18 mouse cellular contexts compared by ENCODE assay signal in the genomic region with DNA sequence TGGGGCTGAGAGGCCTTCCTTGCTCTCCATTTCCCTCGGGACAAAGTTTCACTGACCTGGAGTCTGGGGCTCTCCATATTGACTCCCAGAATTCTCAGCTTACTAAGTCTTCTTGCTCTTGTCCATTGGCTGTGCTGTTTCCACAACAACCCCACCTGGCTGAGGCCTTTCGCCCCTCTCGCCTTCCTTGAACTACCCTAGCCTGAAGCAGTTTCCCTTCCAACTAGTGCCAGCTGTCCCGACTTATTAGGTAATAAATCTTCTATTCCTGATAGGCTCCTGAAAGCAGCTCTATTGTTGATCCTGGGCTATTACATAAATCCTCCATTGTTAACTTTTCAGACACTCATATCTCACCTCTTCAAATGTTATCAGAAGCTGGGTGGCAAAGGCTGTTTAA.
DNase-seq lines count a peak whose midpoint lies in the region; ATAC-seq lines count a peak whose summit lies in the region.
"Had no signal": no experiment of that assay in that cellular context is flagged by ENCODE, and none has a peak within 500 bp of the region (broad histone marks: within the 10 kb centered on the region; RNA-seq: fewer than 3 reads in every experiment).

No protein-coding gene starts in this region.

- H3K9me3 ChIP-seq in forebrain, embryonic 10.5 days, result no peaks in the 10 kb centered on the region
- H3K9me3 ChIP-seq in forebrain, embryonic 11.5 days (ENCODE audit: control insufficient read depth, low read length), result no peaks in the 10 kb centered on the region
- H3K9me3 ChIP-seq in limb, embryonic 11.5 days (ENCODE audit: control insufficient read depth, low read length), result no peaks in the 10 kb centered on the region
- H3K9me3 ChIP-seq: liver, embryonic 13.5 days had no signal

- no peak overlapping the region for H3K4me3 ChIP-seq in forebrain, embryonic 10.5 days
- H3K4me3 ChIP-seq in forebrain, embryonic 11.5 days (ENCODE audit: low read depth, low read length), result no peak overlapping the region
- no peak overlapping the region for H3K4me3 ChIP-seq in brown adipose tissue, adult 24 weeks (ENCODE audit: insufficient read depth, low read depth, low read length)
- H3K4me3 ChIP-seq in limb, embryonic 11.5 days (ENCODE audit: low read depth, low read length), result no peak overlapping the region
- H3K4me3 ChIP-seq: liver, embryonic 13.5 days had no signal

- WGBS in forebrain, embryonic 10.5 days, result 77% methylated on average over 4 of the region's 4 CpGs
- WGBS in forebrain, embryonic 11.5 days, result 84% methylated on average over 4 of the region's 4 CpGs
- WGBS in limb, embryonic 11.5 days, result 11% methylated on average over 4 of the region's 4 CpGs

- no peak overlapping the region for H3K27ac ChIP-seq in forebrain, embryonic 10.5 days
- H3K27ac ChIP-seq in forebrain, embryonic 11.5 days (ENCODE audit: low read depth, low read length), result no peak overlapping the region
- H3K27ac ChIP-seq in brown adipose tissue, adult 24 weeks (replicated peaks; ENCODE audit: low read depth, low read length), result peak overlapping the region; percentile 38
- no peak overlapping the region for H3K27ac ChIP-seq in limb, embryonic 11.5 days (replicated peaks; ENCODE audit: low read depth, low read length)
- H3K27ac ChIP-seq: hindbrain, postnatal 0 days; liver, embryonic 13.5 days had no signal

- no peaks in the 10 kb centered on the region for H3K27me3 ChIP-seq in forebrain, embryonic 10.5 days (ENCODE audit: poor library complexity, severe bottlenecking)
- H3K27me3 ChIP-seq in forebrain, embryonic 11.5 days (ENCODE audit: control insufficient read depth, insufficient read depth, low read length), result no peaks in the 10 kb centered on the region
- H3K27me3 ChIP-seq in limb, embryonic 11.5 days (ENCODE audit: control insufficient read depth, insufficient read depth, low read length), result no peaks in the 10 kb centered on the region
- H3K27me3 ChIP-seq: liver, embryonic 13.5 days; Patski had no signal

- peaks cover 3% of the 10 kb centered on the region for H3K4me1 ChIP-seq in forebrain, embryonic 10.5 days
- H3K4me1 ChIP-seq in forebrain, embryonic 11.5 days (replicated peaks; ENCODE audit: control insufficient read depth, insufficient read depth, low read length), result no peaks in the 10 kb centered on the region
- H3K4me1 ChIP-seq in brown adipose tissue, adult 24 weeks (ENCODE audit: control insufficient read depth, insufficient read depth, insufficient read length, low read length), result no peaks in the 10 kb centered on the region; the same call in 1 of the 2 replicates
- H3K4me1 ChIP-seq in limb, embryonic 11.5 days (ENCODE audit: control insufficient read depth, insufficient read depth, low read length), result no peaks in the 10 kb centered on the region
- H3K4me1 ChIP-seq: liver, embryonic 13.5 days had no signal

- ATAC-seq in forebrain, embryonic 11.5 days (replicated peaks; ENCODE audit: low FRiP score), result no peak
- ATAC-seq in limb, embryonic 11.5 days (ENCODE audit: insufficient number of reproducible peaks, low FRiP score, low TSS enrichment, low read depth), result peak; percentile 31; the same call in 1 of the 2 replicates
- ATAC-seq: forebrain, postnatal 0 days; hindbrain, postnatal 0 days had no signal

- H3K4me2 ChIP-seq in forebrain, embryonic 11.5 days (ENCODE audit: low read depth, low read length, severe bottlenecking), result no peak overlapping the region
- H3K4me2 ChIP-seq in limb, embryonic 11.5 days (ENCODE audit: low read depth, severe bottlenecking), result no peak overlapping the region
- H3K4me2 ChIP-seq: heart, embryonic 11.5 days; liver, embryonic 13.5 days had no signal

- DNase-seq in forebrain, embryonic 10.5 days (ENCODE audit: extremely low spot score, low spot score), result peak; percentile 11
- no peak for DNase-seq in forebrain, embryonic 11.5 days (ENCODE audit: low spot score)
- DNase-seq in limb, embryonic 11.5 days (ENCODE audit: low spot score), result peak; percentile 62
- peak; percentile 39 for DNase-seq in mesoderm, embryonic 11.5 days (ENCODE audit: low read depth, low spot score)
- DNase-seq in spleen, adult 12 weeks (ENCODE audit: low spot score), result no peak
- DNase-seq in right cerebral cortex, adult 2 months (ENCODE audit: low spot score in 2 of 2), result no peak
- DNase-seq in layer of hippocampus, adult 9-10 months (ENCODE audit: low spot score), result no peak
- DNase-seq: cerebellum, adult 18-20 months; forebrain, postnatal 0 days; gastrocnemius, postnatal 14 days; heart, postnatal 4 days; liver, embryonic 13.5 days; retina, postnatal 1 day; thymus, adult 2 months had no signal

- no peaks in the 10 kb centered on the region for H3K36me3 ChIP-seq in forebrain, embryonic 10.5 days (replicated peaks)
- H3K36me3 ChIP-seq in forebrain, embryonic 11.5 days (ENCODE audit: control insufficient read depth, insufficient read depth, low read length), result no peaks in the 10 kb centered on the region
- H3K36me3 ChIP-seq in limb, embryonic 11.5 days (ENCODE audit: control insufficient read depth, insufficient read depth, low read length), result no peaks in the 10 kb centered on the region
- H3K36me3 ChIP-seq: liver, embryonic 13.5 days had no signal

- no peak overlapping the region for H3K9ac ChIP-seq in forebrain, embryonic 11.5 days (ENCODE audit: low read length)
- H3K9ac ChIP-seq in limb, embryonic 11.5 days (ENCODE audit: low read length), result no peak overlapping the region
- H3K9ac ChIP-seq: forebrain, postnatal 0 days; liver, embryonic 13.5 days had no signal

Comparison
In these comparisons a context has a peak if more than half of its experiments do, and no peak if none do; other contexts are left out.
1. DNase-seq: peak in forebrain, embryonic 10.5 days (single experiment), limb, embryonic 11.5 days (single experiment) and mesoderm, embryonic 11.5 days (single experiment); none in forebrain, embryonic 11.5 days (single experiment), spleen, adult 12 weeks (single experiment), right cerebral cortex, adult 2 months (0 of 2) and layer of hippocampus, adult 9-10 months (single experiment).